Mouse (Mus musculus): Measurements from ENCODE around the gene Nfib.

GRCm38 (mm10) chr4:82585056-82585455 is 120.5 kb downstream of the Nfib start:
- TF ChIP-seq CTCF (IDR thresholded peaks at IDR 0.05; ENCODE audit: borderline replicate concordance, control insufficient read depth, extremely low read depth, insufficient read depth, low read length, poor library complexity), result no peak
- TF ChIP-seq POLR2A (IDR thresholded peaks at IDR 0.05; ENCODE audit: control insufficient read depth, extremely low read depth, insufficient read depth, low read length, poor library complexity), result no peak

Data from thymus, adult 2 months (tissue).